Mouse (Mus musculus): ENCODE results near the gene Gpx3.
A peak's percentile ranks its signal among the peaks of the same experiment; 100 is the strongest.
"Not testable (repeated sequence)": the region's sequence is repeated elsewhere in the genome, so short reads cannot be mapped to it uniquely, and the experiment has no call there.

Gene Gpx3

GRCm38 (mm10) chr11:54902333-54903323 is at the start of gene Gpx3:
Gene Gpx3 (plus strand): TSS chr11:54902453.
- DNase-seq, result peak; percentile 77

- DNase-seq, result not testable (repeated sequence)
Observed at GRCm38 (mm10) chr11:54858880-54859279, 43.4 kb upstream of the Gpx3 start.

GRCm38 (mm10) chr11:54859322-54860165 is 42.7 kb upstream of the Gpx3 start:
- DNase-seq, result peak; percentile 25

GRCm38 (mm10) chr11:54860256-54861038 is 41.8 kb upstream of the Gpx3 start, which contains the start of gene Lyrm7:
Gene Lyrm7 (minus strand): TSS chr11:54860916.
- peak; percentile 99 for DNase-seq

- peak; percentile 42 for DNase-seq
Observed at GRCm38 (mm10) chr11:54861471-54862420, 40.5 kb upstream of the Gpx3 start.

- peak; percentile 57 for DNase-seq
Observed at GRCm38 (mm10) chr11:54862621-54863520, 39.4 kb upstream of the Gpx3 start.

- peak; percentile 26 for DNase-seq
Observed at GRCm38 (mm10) chr11:54865330-54866085, 36.7 kb upstream of the Gpx3 start.

- DNase-seq, result peak; percentile 95
Observed at GRCm38 (mm10) chr11:54866119-54867048, 35.9 kb upstream of the Gpx3 start, which contains the start of gene Hint1. Gene Hint1 (plus strand): TSS chr11:54866383.

GRCm38 (mm10) chr11:54867049-54867385 is 35.2 kb upstream of the Gpx3 start:
- no peak for DNase-seq

- peak; percentile 22 for DNase-seq
Observed at GRCm38 (mm10) chr11:54867903-54868434, 34.3 kb upstream of the Gpx3 start.

GRCm38 (mm10) chr11:54868445-54868844 is 33.8 kb upstream of the Gpx3 start:
- no peak for DNase-seq

- no peak for DNase-seq
Observed at GRCm38 (mm10) chr11:54869318-54869717, 32.9 kb upstream of the Gpx3 start.

- DNase-seq, result peak; percentile 33
Observed at GRCm38 (mm10) chr11:54871831-54872537, 30.3 kb upstream of the Gpx3 start.

- DNase-seq, result no peak
Observed at GRCm38 (mm10) chr11:54876031-54876430, 26.2 kb upstream of the Gpx3 start.

GRCm38 (mm10) chr11:54878893-54879292 is 23.4 kb upstream of the Gpx3 start:
- no peak for DNase-seq

- no peak for DNase-seq
Observed at GRCm38 (mm10) chr11:54879434-54879833, 22.8 kb upstream of the Gpx3 start.

GRCm38 (mm10) chr11:54879922-54880321 is 22.3 kb upstream of the Gpx3 start:
- DNase-seq, result no peak

All from cerebellum, adult 9-11 months (tissue).